Mouse (Mus musculus) mouse trophoblast stem cell (cell line): ENCODE data around the gene Krt19.

Experiments used
- in situ Hi-C, 2 experiments: fragments of 300-500 bp; cut with MseI, MboI; formaldehyde crosslinking; loops; 2 replicates in 1 of 2; 3 replicates in 1 of 2; pipeline ENCODE4 v1.15.1; 2025

Krt19 gene

GRCm38 (mm10) chr11:100137693-100138092 is 10.8 kb downstream of the Krt19 start:
- in situ Hi-C loops = no loop called here

- in situ Hi-C loops = no loop called here
Measured at GRCm38 (mm10) chr11:100136559-100136958, 11.9 kb downstream of the Krt19 start.

GRCm38 (mm10) chr11:100135731-100136130 is 12.7 kb downstream of the Krt19 start, which contains the start of gene Krt15:
Krt15 (minus strand) TSS chr11:100135928.
- in situ Hi-C loops = no loop called here

GRCm38 (mm10) chr11:100124901-100125300 is 23.6 kb downstream of the Krt19 start:
- in situ Hi-C loops = no loop called here

GRCm38 (mm10) chr11:100121466-100121865 is 27.0 kb downstream of the Krt19 start, which contains the start of gene Krt13:
Krt13 (minus strand) TSS chr11:100121566.
- in situ Hi-C loops = no loop called here

GRCm38 (mm10) chr11:100120331-100120730 is 28.1 kb downstream of the Krt19 start:
- in situ Hi-C loops = no loop called here

GRCm38 (mm10) chr11:100113742-100114029 is 34.8 kb downstream of the Krt19 start:
- in situ Hi-C loops = no loop called here

- in situ Hi-C loops = no loop called here
Measured at GRCm38 (mm10) chr11:100112935-100113741, 35.3 kb downstream of the Krt19 start.

GRCm38 (mm10) chr11:100105576-100106122 is 42.8 kb downstream of the Krt19 start, which contains the start of gene Krt36:
Krt36 (minus strand) TSS chr11:100105626.
- in situ Hi-C loops = no loop called here

GRCm38 (mm10) chr11:100102693-100103429 is 45.6 kb downstream of the Krt19 start:
- in situ Hi-C loops = no loop called here

GRCm38 (mm10) chr11:100100391-100100790 is 48.1 kb downstream of the Krt19 start:
- in situ Hi-C loops = no loop called here

GRCm38 (mm10) chr11:100097819-100098218 is 50.6 kb downstream of the Krt19 start:
- in situ Hi-C loops = no loop called here

GRCm38 (mm10) chr11:100096141-100096540 is 52.3 kb downstream of the Krt19 start, which contains the start of gene Krt35:
Krt35 (minus strand) TSS chr11:100096241.
- in situ Hi-C loops = no loop called here
